Comparison of ENCODE assay signal across 8 mouse cellular contexts in the genomic region with DNA sequence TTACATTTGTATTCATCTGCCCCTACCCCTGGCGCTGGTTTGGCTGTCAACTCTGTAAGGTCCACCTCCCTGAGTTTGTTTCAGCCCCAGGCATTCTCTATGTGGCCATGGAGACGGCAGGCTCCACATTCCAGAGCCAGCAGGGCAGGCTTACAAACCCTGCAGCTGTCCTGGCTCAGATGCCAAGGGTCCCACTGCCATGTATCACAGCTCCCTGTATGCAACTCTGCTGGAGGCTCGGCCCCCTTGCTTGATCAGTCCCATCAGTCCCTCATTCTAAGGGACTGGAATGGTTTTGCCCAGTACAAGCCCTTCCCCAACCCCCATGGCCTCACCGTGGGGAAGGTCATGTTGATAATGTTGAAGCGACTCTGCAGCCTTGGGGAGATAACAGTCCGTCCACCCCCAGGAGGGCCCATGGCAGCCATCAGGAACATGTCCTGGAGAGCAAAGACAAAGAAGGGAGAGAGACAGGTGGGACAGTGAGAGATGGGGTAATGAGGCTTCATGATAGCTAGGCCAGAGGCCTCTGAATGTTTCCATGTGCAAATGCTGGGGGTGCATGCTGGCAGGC. TPM values are rescaled to one million over a fixed set of nuclear protein-coding genes. Genes with fewer than 3 reads are reported as not detected.
A peak's percentile ranks its signal among the peaks of the same experiment; 100 is the strongest.
DNase-seq lines count a peak whose midpoint lies in the region; ATAC-seq and TF ChIP-seq lines count a peak whose summit lies in the region.

No protein-coding gene starts in this region.

- H3K4me1 ChIP-seq in heart, embryonic 13.5 days, result peaks cover 45% of the 10 kb centered on the region
- H3K4me1 ChIP-seq in hindbrain, embryonic 12.5 days, result peaks cover 22% of the 10 kb centered on the region
- peaks cover 27% of the 10 kb centered on the region for H3K4me1 ChIP-seq in liver, embryonic 11.5 days (replicated peaks; ENCODE audit: control insufficient read depth, insufficient read depth, low read length)
- no peaks in the 10 kb centered on the region for H3K4me1 ChIP-seq in thymus, adult 2 months (replicated peaks; ENCODE audit: control insufficient read depth, insufficient read depth, low read length)

- DNase-seq in heart, adult 8-10 months (ENCODE audit: low spot score), result no peak
- peak; percentile 83 for DNase-seq in brain, embryonic 14.5 days (ENCODE audit: low read depth)
- no peak for DNase-seq in liver, embryonic 11.5 days (ENCODE audit: low spot score)
- no peak for DNase-seq in thymus, adult 2 months
- DNase-seq in testis, postnatal 14 days (ENCODE audit: low spot score), result no peak

- TF ChIP-seq POLR2A in brain, embryonic 14.5 days (IDR thresholded peaks at IDR 0.05; ENCODE audit: borderline replicate concordance, extremely low read depth, insufficient read depth, insufficient read length, poor library complexity, severe bottlenecking), result no peak
- no peak for TF ChIP-seq POLR2A in thymus, adult 2 months (IDR thresholded peaks at IDR 0.05; ENCODE audit: control insufficient read depth, extremely low read depth, insufficient read depth, low read length, poor library complexity)

- ATAC-seq in heart, embryonic 13.5 days (ENCODE audit: extremely low read depth, insufficient number of reproducible peaks, low FRiP score, low TSS enrichment), result no peak
- no peak for ATAC-seq in hindbrain, embryonic 12.5 days (ENCODE audit: low FRiP score)
- peak; percentile 68 for ATAC-seq in liver, embryonic 11.5 days (replicated peaks; ENCODE audit: low FRiP score)
- no peak for ATAC-seq in CD4-positive, CD25-positive, alpha-beta regulatory T cell, adult 4 months

- H3K4me3 ChIP-seq in heart, embryonic 13.5 days, result no peak overlapping the region
- H3K4me3 ChIP-seq in hindbrain, embryonic 12.5 days, result no peak overlapping the region
- H3K4me3 ChIP-seq in liver, embryonic 11.5 days (ENCODE audit: low read depth, low read length), result no peak overlapping the region
- no peak overlapping the region for H3K4me3 ChIP-seq in thymus, adult 2 months (ENCODE audit: control insufficient read depth, insufficient read depth, low read length)

- no peaks in the 10 kb centered on the region for H3K27me3 ChIP-seq in heart, embryonic 13.5 days (replicated peaks)
- no peaks in the 10 kb centered on the region for H3K27me3 ChIP-seq in hindbrain, embryonic 12.5 days
- H3K27me3 ChIP-seq in liver, embryonic 11.5 days (replicated peaks; ENCODE audit: control insufficient read depth, insufficient read depth, low read length), result no peaks in the 10 kb centered on the region
- H3K27me3 ChIP-seq in thymus, adult 2 months (ENCODE audit: control insufficient read depth, insufficient read depth, low read length), result no peaks in the 10 kb centered on the region

- H3K9ac ChIP-seq in heart, embryonic 13.5 days, result no peak overlapping the region
- H3K9ac ChIP-seq in hindbrain, embryonic 12.5 days, result no peak overlapping the region
- 0 out of 2 replicates have a peak overlapping the region, but pooled peaks have one; percentile 20 for H3K9ac ChIP-seq in liver, embryonic 11.5 days (ENCODE audit: low read depth, low read length)

- H3K27ac ChIP-seq in heart, embryonic 13.5 days (replicated peaks), result peak overlapping the region; percentile 61
- H3K27ac ChIP-seq in hindbrain, embryonic 12.5 days, result peak overlapping the region; percentile 72
- no peak overlapping the region; the same call in 1 of the 2 replicates for H3K27ac ChIP-seq in liver, embryonic 11.5 days (ENCODE audit: low read depth, low read length)
- no peak overlapping the region for H3K27ac ChIP-seq in thymus, adult 2 months (ENCODE audit: control insufficient read depth, insufficient read depth, low read length)

- H3K36me3 ChIP-seq in heart, embryonic 13.5 days, result no peaks in the 10 kb centered on the region
- no peaks in the 10 kb centered on the region for H3K36me3 ChIP-seq in hindbrain, embryonic 12.5 days
- H3K36me3 ChIP-seq in liver, embryonic 11.5 days (ENCODE audit: control insufficient read depth, insufficient read depth, low read length), result no peaks in the 10 kb centered on the region
- H3K36me3 ChIP-seq in thymus, adult 2 months (ENCODE audit: control insufficient read depth, insufficient read depth, low read length), result no peaks in the 10 kb centered on the region

- 0 out of 2 replicates have a peak overlapping the region, but pooled peaks have one; percentile 11 for H3K4me2 ChIP-seq in heart, embryonic 13.5 days
- H3K4me2 ChIP-seq in hindbrain, embryonic 12.5 days (replicated peaks), result no peak overlapping the region
- peak overlapping the region; percentile 27 for H3K4me2 ChIP-seq in liver, embryonic 11.5 days

- TF ChIP-seq CTCF in brain, embryonic 14.5 days (IDR thresholded peaks at IDR 0.05; ENCODE audit: borderline replicate concordance, extremely low read depth, insufficient read depth, insufficient read length), result no peak
- TF ChIP-seq CTCF in thymus, adult 2 months (IDR thresholded peaks at IDR 0.05; ENCODE audit: borderline replicate concordance, control insufficient read depth, extremely low read depth, insufficient read depth, low read length, poor library complexity), result no peak

- H3K9me3 ChIP-seq in heart, embryonic 13.5 days, result no peaks in the 10 kb centered on the region
- H3K9me3 ChIP-seq in hindbrain, embryonic 12.5 days (replicated peaks), result no peaks in the 10 kb centered on the region
- no peaks in the 10 kb centered on the region for H3K9me3 ChIP-seq in liver, embryonic 11.5 days (ENCODE audit: control insufficient read depth, low read length)

- WGBS in heart, embryonic 13.5 days, result 9% methylated on average over 6 of the region's 6 CpGs
- 15% methylated on average over 6 of the region's 6 CpGs for WGBS in hindbrain, embryonic 12.5 days
- 19% methylated on average over 6 of the region's 6 CpGs for WGBS in liver, embryonic 11.5 days
- 96% methylated on average over 6 of the region's 6 CpGs for WGBS in thymus, adult 2 months

RNA-seq across cellular contexts. Expression of a gene that starts 43.6 kb away (rescaled TPM):
- 20.9 and 21.6 TPM in 2 replicates for polyA plus RNA-seq in heart, embryonic 13.5 days (2015; fragmentation: Nextera tagmentation; extraction: Ambion mirVana)
- 10 to 100 TPM; 19.1 to 26.2 (median 22.3) TPM for total RNA-seq in heart, adult 8-10 months (2022)
- polyA plus RNA-seq in brain, embryonic 14.5 days (2012; rRNA removed), result 12.4 and 38.7 TPM in 2 replicates
- 51.4 and 51.6 TPM in 2 replicates for polyA plus RNA-seq in hindbrain, embryonic 12.5 days (2016; fragmentation: Nextera tagmentation; extraction: Ambion mirVana)
- polyA plus RNA-seq in liver, embryonic 11.5 days (2014; fragmentation: Nextera tagmentation; extraction: Ambion mirVana), result 15.4 and 17.4 TPM in 2 replicates
- 61.0 and 77.3 TPM in 2 replicates for polyA plus RNA-seq in thymus, adult 2 months (2012; rRNA removed)
- 10 to 100 TPM; 30.7 to 32.6 TPM for polyA plus RNA-seq in CD4-positive, CD25-positive, alpha-beta regulatory T cell, adult 4 months (2017; shearing (Covaris generic))

RNA-seq across cellular contexts. Expression of a gene that starts 59.1 kb away (rescaled TPM):
- 40.0 and 40.5 TPM in 2 replicates for polyA plus RNA-seq in heart, embryonic 13.5 days (2015; fragmentation: Nextera tagmentation; extraction: Ambion mirVana)
- total RNA-seq in heart, adult 8-10 months (2022), result 10 to 100 TPM; 13.2 to 24.7 (median 19.5) TPM
- polyA plus RNA-seq in brain, embryonic 14.5 days (2012; rRNA removed), result 5.7 TPM in 2 replicates
- 13.2 and 14.8 TPM in 2 replicates for polyA plus RNA-seq in hindbrain, embryonic 12.5 days (2016; fragmentation: Nextera tagmentation; extraction: Ambion mirVana)
- 20.4 and 26.2 TPM in 2 replicates for polyA plus RNA-seq in liver, embryonic 11.5 days (2014; fragmentation: Nextera tagmentation; extraction: Ambion mirVana)
- polyA plus RNA-seq in thymus, adult 2 months (2012; rRNA removed), result 7.3 and 9.3 TPM in 2 replicates
- 1 to 10 TPM; 1.1 to 1.2 TPM for polyA plus RNA-seq in CD4-positive, CD25-positive, alpha-beta regulatory T cell, adult 4 months (2017; shearing (Covaris generic))

Comparison
In these comparisons a context has a peak if more than half of its experiments do, and no peak if none do; other contexts are left out.
1. H3K27ac ChIP-seq: peak in heart, embryonic 13.5 days (single experiment) and hindbrain, embryonic 12.5 days (single experiment); none in liver, embryonic 11.5 days (single experiment) and thymus, adult 2 months (single experiment).